Mouse (Mus musculus) T-helper 17 cell (primary cell): ENCODE results near the gene Ten1.

Experiments
- in situ Hi-C, 2 experiments: fragments of 300-600 bp; cut with MboI, MseI; formaldehyde crosslinking; loops; 1 replicate in 1 of 2; 2 replicates in 1 of 2; pipeline ENCODE4 v1.15.1; 2025; ENCODE audit warnings: high pct_unique_total_duplicates in 2 of 2

Gene Ten1

DNA sequence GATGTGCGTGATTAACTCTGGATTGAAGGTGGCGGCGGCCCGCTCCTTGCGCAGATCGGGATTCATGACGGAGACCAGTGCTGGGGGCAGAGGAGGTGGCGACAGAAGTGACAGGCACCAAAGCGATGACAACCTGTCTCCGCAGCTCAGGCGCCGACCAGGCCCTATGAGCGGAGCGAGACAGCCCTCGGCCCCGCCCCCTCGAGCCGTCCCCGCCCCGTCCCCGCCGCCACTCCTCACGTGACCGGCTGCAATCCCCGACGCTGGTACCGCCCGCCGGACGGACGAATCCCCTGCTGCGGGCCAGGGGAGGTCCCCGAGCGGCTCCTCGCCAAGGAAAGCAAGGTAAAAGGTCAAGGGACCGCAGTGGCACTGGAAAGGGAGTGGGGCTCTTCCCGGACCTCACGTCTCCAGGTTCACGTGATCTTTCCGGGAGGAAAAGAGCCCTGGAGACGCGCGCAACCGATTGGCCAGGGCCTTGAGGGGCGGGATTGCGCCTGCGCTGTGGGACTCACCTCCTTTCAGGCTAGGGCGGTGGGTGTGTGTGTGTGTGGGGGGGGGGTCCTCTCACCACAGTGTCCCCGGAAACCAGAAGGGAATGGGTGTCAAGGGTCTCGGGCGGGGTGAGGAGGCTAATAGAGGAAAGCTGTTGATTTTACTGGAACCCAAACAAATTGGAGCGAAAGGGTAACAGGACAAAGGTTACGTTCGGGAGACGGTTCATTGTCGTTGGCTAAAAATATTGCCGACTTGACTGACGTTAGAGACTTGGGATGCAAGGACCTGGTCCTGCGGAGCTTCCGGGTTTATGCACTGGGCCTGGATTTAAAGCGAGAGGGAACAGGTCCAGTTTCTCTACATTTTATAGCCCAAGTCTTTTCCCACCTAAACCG lies at the start of gene Ten1, which contains the start of gene Acox1:
Ten1 (plus strand) TSS at position 217 of the 893 bp plus-strand sequence.
Acox1 (minus strand) TSS at position 407 of the 893 bp plus-strand sequence.
- in situ Hi-C loops, result no loop called here

DNA sequence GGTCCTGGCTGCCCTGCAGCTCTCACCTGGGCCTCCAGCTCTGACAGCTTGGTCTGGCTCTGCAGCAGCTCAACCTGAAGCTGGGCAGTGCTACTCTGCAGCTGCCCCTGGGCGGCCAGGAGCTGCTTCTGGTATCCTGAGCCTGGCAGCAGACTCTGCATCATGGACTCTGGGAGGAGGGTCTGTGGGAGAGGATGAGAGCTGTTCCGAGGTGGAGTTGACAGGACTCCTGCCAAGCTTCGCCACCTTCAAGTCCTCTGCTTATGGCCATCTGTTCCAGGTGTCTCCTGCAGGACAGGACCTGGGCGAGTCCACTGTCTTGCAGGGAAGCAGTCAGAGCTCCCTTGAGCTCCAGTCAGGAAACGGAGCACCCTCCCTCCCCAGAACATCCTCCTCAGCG lies 49.3 kb upstream of the Ten1 start:
- in situ Hi-C loops, result no loop called here

DNA sequence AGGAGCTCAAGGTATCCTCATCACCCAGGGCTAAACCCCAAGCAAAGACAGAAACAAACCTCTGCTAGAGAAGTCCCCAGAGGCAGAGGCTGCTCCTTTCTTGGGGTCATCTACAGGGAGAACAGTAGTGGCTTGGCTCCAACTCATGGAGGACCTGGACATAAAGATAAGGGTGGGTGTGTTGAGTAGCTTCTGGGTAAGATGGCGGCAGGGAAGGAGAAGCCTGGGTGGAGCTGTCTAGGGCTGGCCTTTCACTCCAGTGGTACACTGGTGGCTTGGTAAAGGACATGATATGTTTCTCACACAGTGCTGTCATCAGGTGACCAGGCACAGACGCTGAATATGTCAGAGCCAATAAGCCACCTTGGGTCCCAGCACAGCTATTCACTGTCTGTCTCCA lies 47.7 kb upstream of the Ten1 start:
- in situ Hi-C loops, result no loop called here

DNA sequence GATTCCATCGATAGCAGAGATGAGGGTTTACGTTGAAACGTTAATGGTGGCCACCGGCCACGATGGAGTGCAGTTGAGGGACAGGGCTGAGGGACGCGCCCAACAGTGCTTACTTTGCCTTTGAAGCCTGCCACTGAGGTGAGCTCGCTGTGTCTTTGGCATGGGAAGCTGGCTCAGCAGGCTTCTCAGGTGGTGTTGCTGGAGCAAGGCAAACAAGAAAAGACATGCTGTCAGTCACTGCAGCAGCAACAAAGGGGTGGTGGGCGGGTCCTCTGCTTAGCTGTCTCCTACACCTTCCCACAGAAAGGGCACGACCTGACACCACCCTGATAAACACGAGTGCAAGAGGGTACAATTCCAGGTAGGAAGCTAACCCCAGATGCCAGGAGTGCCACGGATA lies 37.3 kb upstream of the Ten1 start:
- in situ Hi-C loops, result no loop called here

DNA sequence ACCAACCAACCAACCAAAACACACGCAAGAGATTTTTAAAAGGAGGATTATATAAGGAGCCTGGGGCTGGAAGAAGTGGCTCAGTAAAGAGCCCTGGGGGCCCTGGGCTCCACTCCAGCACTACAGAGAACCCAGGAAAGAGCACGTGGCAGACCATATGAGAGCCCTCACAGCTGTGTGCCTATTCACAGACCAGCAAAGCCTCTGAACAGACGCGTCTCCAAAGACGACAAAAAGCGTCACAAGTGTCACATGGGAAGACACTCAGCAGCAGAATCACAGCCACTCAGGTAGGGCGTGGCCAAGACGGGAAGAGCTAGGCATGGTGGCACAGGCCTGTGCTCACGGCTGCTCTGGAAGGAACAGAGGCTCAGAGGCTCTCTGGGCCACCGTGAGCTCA lies 36.5 kb upstream of the Ten1 start:
- in situ Hi-C loops, result no loop called here

DNA sequence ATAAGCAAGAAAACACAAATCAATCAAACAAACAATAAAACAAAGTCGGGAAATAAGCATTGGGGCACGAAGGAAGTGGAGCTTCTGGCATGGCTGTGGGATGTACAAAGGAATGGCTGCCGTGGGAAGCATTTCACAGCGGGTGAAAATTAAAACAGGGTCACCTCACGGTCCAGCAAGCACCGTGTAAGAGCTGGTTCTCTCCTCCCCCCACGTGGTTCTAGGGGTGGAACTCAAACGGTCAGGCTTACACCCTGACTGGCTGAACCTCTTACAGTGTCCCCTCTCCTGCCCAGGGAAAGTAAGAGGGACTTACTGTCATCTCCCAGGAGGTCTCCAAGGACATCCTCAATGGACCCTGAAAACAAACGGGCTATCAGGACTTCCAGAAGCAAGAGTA lies 35.7 kb upstream of the Ten1 start:
- in situ Hi-C loops, result no loop called here

DNA sequence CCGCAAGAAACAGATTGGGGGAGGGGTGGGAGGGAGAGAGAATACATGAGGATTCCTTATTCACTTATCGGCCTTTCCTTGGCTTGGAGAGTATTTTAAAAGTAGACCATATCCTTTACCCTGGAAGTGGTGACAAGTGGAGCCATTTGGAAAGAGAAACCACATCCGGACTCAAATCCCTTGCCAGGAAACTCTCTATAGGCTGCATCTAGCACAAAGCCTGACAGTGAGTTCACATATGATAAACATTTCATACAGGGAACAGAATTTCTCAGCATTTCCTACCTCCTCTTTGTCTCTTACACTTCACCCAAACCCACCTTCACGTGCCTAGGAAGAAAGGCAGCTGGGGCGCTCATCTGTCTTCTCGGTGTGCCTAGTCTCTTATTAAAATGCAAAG lies 31.4 kb upstream of the Ten1 start:
- in situ Hi-C loops, result no loop called here

DNA sequence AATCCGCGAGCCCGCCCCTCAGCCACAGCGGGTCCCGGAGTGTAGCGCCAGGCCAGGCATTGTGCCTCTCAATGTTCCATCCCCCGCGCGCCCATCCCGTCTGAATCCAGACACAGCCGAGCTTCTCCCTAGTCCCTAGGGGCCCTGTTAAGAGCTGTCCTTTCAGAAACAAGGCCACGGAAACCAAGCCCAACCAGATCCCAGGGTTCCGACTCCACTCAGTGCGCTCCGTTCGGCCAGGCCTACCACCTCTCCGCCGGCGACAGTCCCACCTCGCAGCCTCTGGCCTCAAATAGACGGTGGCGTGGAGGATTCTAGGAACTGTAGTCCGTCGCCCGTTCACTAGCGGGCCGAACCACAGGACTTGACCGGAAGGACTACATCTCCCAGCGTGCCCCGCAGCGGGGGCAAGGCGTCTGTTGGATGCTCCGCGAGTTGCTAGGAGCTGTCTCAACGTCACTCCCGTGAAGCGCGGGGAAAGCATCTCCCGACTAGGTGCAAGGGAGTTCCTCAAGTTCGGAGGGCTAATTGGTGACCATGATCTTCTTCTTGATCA lies 30.7 kb upstream of the Ten1 start, which contains the start of gene Fbf1:
Fbf1 (minus strand) TSS at position 283 of the 556 bp plus-strand sequence.
- in situ Hi-C loops, result no loop called here

DNA sequence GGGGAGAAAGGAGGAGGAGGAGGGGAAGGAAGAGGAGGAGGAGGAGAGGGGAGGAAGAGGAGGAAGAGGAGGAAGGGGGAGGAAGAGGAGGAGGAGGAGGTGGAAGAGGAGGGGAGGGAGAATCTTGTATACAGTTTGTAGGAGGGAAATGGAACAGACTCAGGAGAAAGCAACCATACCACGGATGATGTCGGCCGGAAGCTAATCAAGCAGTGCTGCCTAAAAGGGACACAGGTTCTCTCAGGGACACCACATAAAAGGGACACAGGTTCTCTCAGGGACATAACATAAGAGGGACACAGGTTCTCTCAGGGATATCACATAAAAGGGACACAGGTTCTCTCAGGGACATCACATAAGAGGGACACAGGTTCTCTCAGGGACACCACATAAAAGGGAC lies 29.4 kb upstream of the Ten1 start:
- in situ Hi-C loops, result no loop called here

DNA sequence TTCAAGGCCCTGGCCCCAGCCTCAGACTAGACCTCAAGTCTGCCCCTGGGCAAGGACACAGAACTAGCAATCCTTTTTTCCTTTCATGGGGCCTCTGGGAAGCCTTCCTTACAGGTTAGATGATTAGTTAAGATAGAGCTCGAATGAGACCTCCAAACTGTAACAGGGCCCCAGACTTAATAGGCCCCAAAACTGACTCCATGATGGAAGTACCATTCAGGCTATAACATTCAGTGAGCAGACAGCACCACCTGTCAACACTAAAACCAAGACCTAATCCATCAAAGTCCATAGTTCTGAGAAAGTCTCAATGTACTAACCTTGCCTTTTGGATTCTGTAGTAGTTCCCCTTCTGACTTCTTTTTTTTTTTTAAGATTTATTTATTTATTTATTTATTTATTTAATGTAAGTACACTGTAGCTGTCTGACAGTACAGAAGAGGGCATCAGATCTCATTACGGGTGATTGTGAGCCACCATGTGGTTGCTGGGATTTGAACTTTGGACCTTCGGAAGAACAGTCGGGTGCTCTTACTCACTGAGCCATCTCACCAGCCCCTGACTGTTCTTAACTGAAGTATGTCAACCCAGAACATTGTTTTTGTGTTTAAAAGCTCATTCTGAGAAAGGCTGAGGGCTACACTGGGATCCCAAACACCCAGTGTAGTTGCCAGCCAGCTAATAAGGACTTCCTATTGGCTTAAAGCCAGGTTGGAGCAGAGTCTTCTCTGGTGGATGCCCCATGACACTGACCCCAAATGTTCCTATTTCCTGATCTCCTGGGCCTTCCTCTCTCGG lies 28.5 kb upstream of the Ten1 start:
- in situ Hi-C loops, result no loop called here

DNA sequence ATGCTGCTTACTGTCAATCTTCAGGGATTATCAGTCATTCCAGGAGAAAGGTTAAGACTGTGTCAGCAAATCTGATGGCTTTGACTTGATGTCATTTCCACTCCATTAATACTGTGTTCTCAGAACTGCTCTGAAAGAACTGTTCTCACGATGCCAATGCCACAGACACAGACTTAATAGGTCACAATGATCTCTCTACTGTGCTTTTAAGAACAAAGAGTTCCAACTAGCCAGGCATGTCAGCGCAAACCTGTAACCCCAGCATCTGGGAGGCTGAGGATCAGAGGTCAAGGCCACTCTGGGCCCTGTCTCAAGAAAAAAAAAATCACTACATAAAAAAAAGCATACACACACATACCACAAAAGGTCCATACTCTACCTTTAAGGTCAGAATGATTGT lies 26.7 kb upstream of the Ten1 start:
- in situ Hi-C loops, result no loop called here

DNA sequence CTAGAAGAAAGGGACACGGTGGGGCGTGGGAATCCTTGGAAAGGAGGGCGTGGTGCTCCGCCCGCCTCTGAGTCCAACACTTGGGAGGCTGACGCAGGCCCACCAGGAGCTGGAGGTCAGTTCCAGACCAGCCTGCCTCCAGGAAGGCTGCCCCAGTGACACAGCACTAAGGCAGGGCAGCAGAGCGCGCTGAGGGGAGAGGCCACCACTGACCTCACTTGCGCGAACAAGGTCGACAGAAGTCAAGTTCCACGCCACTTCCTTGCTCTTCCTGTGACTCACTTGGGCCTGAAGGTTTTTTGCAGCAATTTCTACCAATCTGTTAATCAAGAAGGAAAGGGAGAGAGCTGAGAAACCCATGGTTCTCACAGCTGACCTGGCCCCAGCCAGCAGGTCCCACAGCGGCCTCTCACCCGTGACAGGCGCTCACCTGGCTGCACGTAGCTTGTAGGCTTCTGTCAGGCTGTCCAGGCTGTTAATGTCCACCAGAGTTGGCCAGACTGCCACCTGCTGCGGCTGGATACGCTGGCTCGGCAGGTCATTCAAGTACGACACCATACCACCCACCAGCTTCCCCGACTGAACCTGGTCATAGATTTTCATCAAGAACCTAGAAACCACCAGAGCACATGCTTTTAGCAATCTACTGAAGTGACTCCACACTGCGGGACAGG lies 23.7 kb upstream of the Ten1 start:
- in situ Hi-C loops, result loop anchor here (5.0 kb wide), 1 partner anchor 953 kb away; no protein-coding TSS in a partner anchor

DNA sequence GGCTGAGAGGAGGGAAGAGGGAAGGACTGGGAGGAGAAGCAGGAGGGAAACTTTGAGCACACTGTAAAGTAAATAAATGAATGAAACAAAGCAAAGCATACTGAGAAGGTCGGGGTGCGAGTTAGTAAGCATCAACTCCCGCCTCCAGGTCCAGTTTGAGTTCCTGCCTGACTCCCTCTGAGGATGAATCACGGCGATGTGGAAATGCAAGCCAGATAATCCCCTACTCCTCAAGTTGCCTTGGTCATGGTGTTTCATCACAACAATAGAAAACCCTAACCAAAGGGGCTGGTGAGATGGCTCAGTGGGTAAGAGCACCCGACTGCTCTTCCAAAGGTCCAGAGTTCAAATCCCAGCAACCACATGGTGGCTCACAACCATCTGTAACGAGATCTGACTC lies 22.6 kb upstream of the Ten1 start:
- in situ Hi-C loops, result loop anchor here (5.0 kb wide), 1 partner anchor 954 kb away; no protein-coding TSS in a partner anchor

DNA sequence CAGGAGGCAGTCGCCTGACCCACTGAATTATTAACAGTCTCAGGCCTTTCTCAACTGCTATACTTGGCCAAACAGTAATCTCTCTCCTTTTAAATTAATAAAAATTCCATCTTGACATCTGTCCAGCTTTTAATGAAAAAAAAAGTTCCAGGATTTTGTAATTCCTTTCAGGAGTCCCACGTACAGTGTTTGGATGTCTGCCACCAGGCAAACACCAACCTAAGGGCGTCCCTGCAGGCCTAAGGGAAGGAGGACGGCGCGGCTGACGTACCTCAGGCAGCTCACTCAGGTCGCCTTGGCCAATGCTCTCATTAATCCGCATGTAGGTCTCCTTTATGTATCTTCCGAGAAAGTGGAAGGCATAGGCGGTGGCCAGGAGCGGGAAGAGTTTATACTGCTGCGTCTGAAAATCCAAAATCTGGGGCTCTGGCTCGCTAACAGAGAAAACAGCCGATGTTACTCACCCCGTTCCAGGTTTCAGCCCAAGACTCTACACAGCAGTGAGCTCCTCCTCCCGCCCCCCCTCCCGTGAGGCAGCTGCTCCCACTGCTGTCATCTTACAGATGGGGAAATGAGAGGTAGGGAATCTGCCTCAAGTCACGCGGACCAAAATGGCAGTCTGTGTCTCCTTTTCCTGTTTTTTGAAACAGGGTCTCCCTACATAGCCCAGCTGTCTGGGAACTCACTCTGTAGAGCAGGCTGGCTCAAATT lies 20.1 kb upstream of the Ten1 start:
- in situ Hi-C loops, result loop anchor here (5.0 kb wide), 1 partner anchor 956 kb away; no protein-coding TSS in a partner anchor

DNA sequence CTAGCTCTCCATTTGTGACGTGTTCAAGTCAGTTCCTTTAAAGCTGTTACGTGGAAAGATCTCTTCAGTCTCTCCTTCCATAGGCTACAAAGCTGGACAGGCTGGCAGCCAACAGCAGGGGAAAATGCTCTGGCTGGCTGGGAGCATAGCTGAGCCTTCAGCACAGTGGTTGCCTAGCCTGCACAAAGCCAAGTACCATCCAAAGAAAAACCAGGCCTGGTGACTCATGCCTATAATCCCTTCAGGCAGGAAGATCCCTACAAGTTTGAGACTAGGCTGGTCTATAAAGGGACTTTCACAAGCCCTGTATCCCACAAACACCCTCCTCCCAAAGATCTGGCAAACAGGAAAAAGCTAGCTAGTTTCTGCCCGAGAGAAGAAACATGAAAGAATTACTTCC lies 12.8 kb upstream of the Ten1 start:
- in situ Hi-C loops, result loop anchor here in 1 of 2 experiments (5.0 kb wide), 1 partner anchor 44 kb away; no protein-coding TSS in a partner anchor

DNA sequence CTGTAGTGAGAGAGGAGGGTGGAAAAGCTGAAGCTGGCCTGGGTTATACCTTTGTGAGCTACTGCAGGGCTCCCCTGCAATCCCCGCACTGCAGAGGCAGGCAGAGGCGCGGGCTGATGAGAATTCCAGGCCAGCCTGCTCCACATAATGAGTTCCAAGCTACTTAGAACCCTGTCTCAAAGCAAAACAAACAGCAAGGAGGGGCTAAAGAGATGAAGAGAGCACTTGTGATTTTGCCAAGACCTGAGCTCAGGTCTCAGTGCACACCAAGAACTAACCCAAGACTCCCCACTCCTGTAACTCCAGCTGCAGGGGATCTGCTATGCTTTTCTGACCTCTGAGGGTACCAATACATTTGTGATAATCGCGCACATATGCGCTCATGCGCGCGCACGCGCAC lies 12.3 kb upstream of the Ten1 start:
- in situ Hi-C loops, result loop anchor here in 1 of 2 experiments (5.0 kb wide), 1 partner anchor 44 kb away; no protein-coding TSS in a partner anchor

DNA sequence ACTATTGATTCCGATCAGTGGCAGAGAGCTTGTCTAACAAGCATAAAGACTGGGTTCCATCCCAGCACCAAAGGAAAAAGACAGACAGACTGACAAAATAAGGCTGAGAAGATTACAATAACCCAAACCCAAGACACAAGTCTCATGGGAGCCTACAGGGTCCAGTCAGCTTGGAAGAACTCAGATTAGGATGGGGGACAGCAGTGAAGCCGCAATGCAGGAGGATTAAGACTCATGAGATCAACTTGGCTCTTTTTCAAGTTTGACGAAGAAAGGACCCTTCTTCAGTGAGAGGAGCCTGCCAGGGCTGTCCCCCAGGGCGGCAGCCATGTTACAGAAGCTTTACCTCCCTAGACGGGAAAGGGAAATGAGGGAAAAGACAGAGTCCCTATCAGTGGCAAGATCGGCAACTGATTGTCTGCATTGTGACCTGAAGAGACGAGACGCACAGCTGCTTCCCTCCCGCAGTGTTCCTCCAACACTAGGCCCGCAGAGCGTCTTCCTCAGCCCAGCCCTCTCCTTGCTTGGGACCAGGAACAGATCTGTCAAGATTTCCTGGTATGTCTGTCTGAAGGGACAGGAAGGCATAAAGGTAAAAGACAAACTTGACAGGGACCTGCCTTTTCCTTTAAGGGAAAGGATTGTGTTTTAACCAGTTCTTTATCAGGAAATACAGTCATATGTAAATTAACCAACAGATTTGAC lies 11.3 kb upstream of the Ten1 start:
- in situ Hi-C loops, result loop anchor here in 1 of 2 experiments (5.0 kb wide), 1 partner anchor 45 kb away; no protein-coding TSS in a partner anchor

DNA sequence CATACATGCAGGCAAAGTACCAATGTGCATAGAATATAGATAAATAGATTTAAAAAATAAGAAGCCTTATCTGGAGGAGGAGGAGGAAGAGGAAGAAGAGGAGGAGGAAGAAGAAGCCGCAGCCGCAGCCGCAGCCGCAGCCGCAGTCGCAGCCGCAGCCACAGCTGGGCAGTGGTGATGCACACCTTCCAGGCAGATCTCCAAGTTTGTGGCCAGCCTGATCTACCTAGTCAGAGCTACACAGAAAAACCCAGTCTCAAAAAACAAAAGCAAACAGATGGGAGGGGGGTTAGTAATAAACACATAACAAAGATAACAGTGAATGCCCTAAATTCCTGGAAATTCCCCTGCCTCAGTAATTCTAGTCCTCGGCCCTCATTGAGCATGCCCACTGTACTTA lies 4.0 kb upstream of the Ten1 start:
- in situ Hi-C loops, result no loop called here

DNA sequence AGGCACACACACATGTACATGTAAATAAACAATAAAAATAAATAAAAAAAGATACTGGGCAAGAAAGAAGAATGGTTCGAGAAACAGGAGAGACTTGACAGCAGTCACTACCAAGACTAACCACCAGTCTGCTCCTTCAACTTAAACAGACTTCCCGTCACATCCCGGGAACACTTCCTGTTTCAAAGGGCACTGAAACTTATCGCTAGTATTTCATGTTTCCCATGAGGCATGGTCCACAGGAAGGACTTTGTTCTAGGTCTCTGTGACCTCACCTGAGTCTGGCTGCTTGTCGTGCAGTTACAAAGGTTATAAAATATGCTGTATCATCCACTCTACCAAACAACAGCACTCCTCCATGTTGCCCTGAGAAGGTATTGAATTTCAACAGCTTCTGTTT lies 3.4 kb upstream of the Ten1 start:
- in situ Hi-C loops, result no loop called here

DNA sequence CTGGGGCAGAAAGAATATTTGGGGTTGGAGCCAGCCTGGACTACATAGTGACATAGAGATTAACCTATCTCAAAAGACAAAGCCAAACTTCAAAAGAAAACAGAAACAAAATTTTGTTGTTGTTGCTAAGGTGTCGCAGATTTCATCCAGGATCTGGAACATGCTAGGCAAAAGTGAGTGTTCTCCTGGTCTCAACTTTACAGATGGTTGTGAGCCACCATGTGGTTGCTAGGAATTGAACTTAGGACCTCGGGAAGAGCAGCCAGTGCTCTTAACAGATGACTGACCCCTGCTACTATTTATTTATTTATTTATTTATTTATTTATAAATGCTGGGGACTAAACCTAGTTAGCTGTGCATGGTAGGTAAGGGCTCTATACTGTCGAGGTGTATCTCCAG lies 2.3 kb upstream of the Ten1 start:
- in situ Hi-C loops, result no loop called here
